Mouse (Mus musculus) C2C12 (cell line): ENCODE data around the gene Rrn3.

Experiments
- CTCF ChIP-seq: IDR thresholded peaks from one replicate; pipeline ENCODE4 v1.5.1; 2011; ENCODE audit not compliant: control insufficient read depth, insufficient read depth, insufficient read length
- FOSL1 ChIP-seq: IDR thresholded peaks from one replicate; pipeline ENCODE4 v1.8.0; 2011; ENCODE audit warnings: mild to moderate bottlenecking, low read length; ENCODE audit not compliant: poor library complexity, insufficient read depth, severe bottlenecking
- MYOD1 ChIP-seq: IDR thresholded peaks from one replicate; pipeline ENCODE4 v1.6.1; 2011; ENCODE audit warnings: low read depth; ENCODE audit not compliant: control insufficient read depth, insufficient read length
- MYOG ChIP-seq: IDR thresholded peaks from one replicate; pipeline ENCODE4 v1.6.1; 2011; ENCODE audit not compliant: control insufficient read depth, insufficient read length; ENCODE audit errors: extremely low read depth
- USF1 ChIP-seq: IDR thresholded peaks from one replicate; pipeline ENCODE4 v1.6.1; 2011; ENCODE audit warnings: low read depth, mild to moderate bottlenecking, control low read depth, moderate library complexity

DNA sequence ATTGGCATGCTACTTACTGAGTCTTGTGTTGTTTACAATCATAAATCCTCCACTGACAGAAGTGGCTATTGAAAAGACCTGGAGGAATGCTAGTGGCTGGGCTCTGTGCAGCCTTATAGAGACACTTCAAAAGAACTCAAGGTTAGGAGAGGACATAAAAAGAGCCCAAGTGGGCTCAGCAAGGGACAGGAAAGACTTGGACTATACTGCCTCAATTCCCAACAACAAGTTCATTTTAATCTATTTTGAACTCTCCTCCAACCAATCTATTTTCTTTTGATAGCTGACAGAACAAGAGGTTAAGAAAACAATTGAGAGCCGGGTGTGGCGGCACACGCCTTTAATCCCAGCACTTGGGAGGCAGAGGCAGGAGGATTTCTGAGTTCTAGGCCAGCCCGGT is 73.4 kb downstream of the Rrn3 start:
- no peak for TF ChIP-seq CTCF
- no peak for TF ChIP-seq USF1
- TF ChIP-seq MYOD1, result no peak
- no peak for TF ChIP-seq MYOG
- TF ChIP-seq FOSL1, result no peak
